In the genomic region with DNA sequence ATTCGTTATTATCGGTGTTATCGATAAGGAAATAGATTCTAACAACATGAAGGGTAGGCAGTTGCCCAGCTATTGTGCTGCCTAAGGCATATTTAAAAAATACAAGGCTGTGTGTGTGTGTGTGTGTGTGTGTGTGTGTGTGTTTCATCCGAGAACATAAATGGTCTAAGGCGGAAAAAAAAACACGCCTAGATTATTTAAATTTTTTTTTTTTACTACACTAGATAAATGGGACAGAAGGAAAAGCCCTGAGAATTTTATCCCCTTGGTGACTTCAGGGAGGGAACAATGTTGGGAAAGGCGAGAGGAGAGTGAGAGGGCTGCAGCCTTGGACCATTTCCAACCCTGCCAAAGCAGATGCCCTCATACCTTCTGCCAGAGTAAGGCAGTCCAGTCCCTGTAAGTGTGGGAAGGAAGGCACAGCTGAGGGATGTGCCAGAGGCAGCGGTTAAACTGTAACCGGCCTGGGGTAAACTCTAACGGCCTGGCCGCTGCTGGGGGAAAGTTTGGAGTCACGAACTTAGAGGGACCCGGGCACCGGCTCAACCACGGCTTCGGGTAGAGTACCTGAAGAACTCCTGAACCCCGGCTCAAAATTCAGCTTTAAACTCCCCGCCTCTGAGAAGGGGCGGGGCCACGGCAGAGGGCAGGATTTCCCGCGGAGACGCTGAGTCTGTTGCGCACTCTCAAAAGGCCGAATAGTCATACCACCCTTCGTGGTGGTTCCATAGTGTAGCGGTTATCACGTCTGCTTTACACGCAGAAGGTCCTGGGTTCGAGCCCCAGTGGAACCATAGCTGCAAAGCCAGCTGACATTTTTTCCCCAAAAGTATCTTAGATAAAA, we compare ENCODE assay signal across 8 mouse cellular contexts. TPM values are rescaled to one million over a fixed set of nuclear protein-coding genes. Genes with fewer than 3 reads are reported as not detected.
A peak's percentile ranks its signal among the peaks of the same experiment; 100 is the strongest.
DNase-seq lines count a peak whose midpoint lies in the region; ATAC-seq and TF ChIP-seq lines count a peak whose summit lies in the region.

No protein-coding gene starts in this region.

- no peak overlapping the region for H3K27ac ChIP-seq in brown adipose tissue, adult 24 weeks (replicated peaks; ENCODE audit: low read depth, low read length)
- no peak overlapping the region for H3K27ac ChIP-seq in heart, embryonic 13.5 days (replicated peaks)
- H3K27ac ChIP-seq in kidney, postnatal 0 days: peak overlapping the region; percentile 57; the same call in 1 of the 2 replicates
- H3K27ac ChIP-seq in liver, adult 2 months (replicated peaks; ENCODE audit: insufficient read depth, low read depth, low read length): no peak overlapping the region

- ATAC-seq in CD4-positive, CD25-positive, alpha-beta regulatory T cell, adult 4 months: peak; percentile 96
- ATAC-seq in erythroid progenitor cell, adult 5-6 weeks (replicated peaks; ENCODE audit: low FRiP score, poor library complexity, severe bottlenecking): peak; percentile 96
- peak; percentile 70 for ATAC-seq in heart, embryonic 13.5 days (ENCODE audit: extremely low read depth, insufficient number of reproducible peaks, low FRiP score, low TSS enrichment)
- peak; percentile 96 for ATAC-seq in kidney, postnatal 0 days (replicated peaks; ENCODE audit: low FRiP score, low read depth)
- ATAC-seq in monocyte, adult 5-6 weeks (replicated peaks; ENCODE audit: insufficient number of reproducible peaks, low FRiP score, low TSS enrichment, poor library complexity, severe bottlenecking): peak; percentile 98

- no peaks in the 10 kb centered on the region for H3K27me3 ChIP-seq in heart, embryonic 13.5 days (replicated peaks)
- no peaks in the 10 kb centered on the region for H3K27me3 ChIP-seq in kidney, postnatal 0 days (ENCODE audit: insufficient read depth, low read length)
- no peaks in the 10 kb centered on the region for H3K27me3 ChIP-seq in liver, adult 2 months (ENCODE audit: control insufficient read depth, insufficient read depth, low read length)

- H3K9me3 ChIP-seq in heart, embryonic 13.5 days: no peaks in the 10 kb centered on the region
- no peaks in the 10 kb centered on the region for H3K9me3 ChIP-seq in kidney, postnatal 0 days (replicated peaks; ENCODE audit: low read length)

- no peak for TF ChIP-seq CTCF in kidney, postnatal 0 days (IDR thresholded peaks at IDR 0.05; ENCODE audit: low read depth)
- TF ChIP-seq CTCF in liver, adult 2 months (IDR thresholded peaks at IDR 0.05; ENCODE audit: low read depth, low read length): no peak

- H3K36me3 ChIP-seq in heart, embryonic 13.5 days: no peaks in the 10 kb centered on the region
- no peaks in the 10 kb centered on the region for H3K36me3 ChIP-seq in kidney, postnatal 0 days (ENCODE audit: insufficient read depth, low read length)
- H3K36me3 ChIP-seq in liver, adult 2 months (ENCODE audit: control insufficient read depth, insufficient read depth, low read length): no peaks in the 10 kb centered on the region

- WGBS in heart, embryonic 13.5 days: 24% methylated on average over 30 of the region's 30 CpGs
- 37% methylated on average over 30 of the region's 30 CpGs for WGBS in kidney, postnatal 0 days
- WGBS in liver, adult 2 months: 12% methylated on average over 30 of the region's 30 CpGs

- TF ChIP-seq POLR2A in liver, adult 2 months (IDR thresholded peaks at IDR 0.05; ENCODE audit: extremely low read depth, insufficient read depth, low read length): no peak

- peak overlapping the region; percentile 76 for H3K9ac ChIP-seq in heart, embryonic 13.5 days
- no peak overlapping the region for H3K9ac ChIP-seq in kidney, postnatal 0 days (ENCODE audit: low read depth, low read length)
- no peak overlapping the region for H3K9ac ChIP-seq in liver, adult 2 months (ENCODE audit: low read depth, low read length)

- no peaks in the 10 kb centered on the region for H3K79me2 ChIP-seq in liver, adult 2 months (ENCODE audit: control insufficient read depth, insufficient read depth, low read length)

- peak overlapping the region; percentile 61 for H3K4me2 ChIP-seq in heart, embryonic 13.5 days
- H3K4me2 ChIP-seq in kidney, postnatal 0 days (ENCODE audit: low read length): peak overlapping the region; percentile 46

- H3K4me3 ChIP-seq in brown adipose tissue, adult 24 weeks (ENCODE audit: insufficient read depth, low read depth, low read length): peak overlapping the region; percentile 85
- peak overlapping the region; percentile 56 for H3K4me3 ChIP-seq in heart, embryonic 13.5 days
- H3K4me3 ChIP-seq in kidney, postnatal 0 days (replicated peaks; ENCODE audit: low read depth, low read length): peak overlapping the region; percentile 38
- H3K4me3 ChIP-seq in liver, adult 2 months (ENCODE audit: insufficient read depth, low read depth, low read length): peak overlapping the region; percentile 25; the same call in 1 of the 2 replicates

- H3K4me1 ChIP-seq in brown adipose tissue, adult 24 weeks (ENCODE audit: control insufficient read depth, insufficient read depth, insufficient read length, low read length): no peaks in the 10 kb centered on the region
- H3K4me1 ChIP-seq in heart, embryonic 13.5 days: no peaks in the 10 kb centered on the region
- no peaks in the 10 kb centered on the region for H3K4me1 ChIP-seq in kidney, postnatal 0 days (replicated peaks; ENCODE audit: insufficient read depth, low read length)
- H3K4me1 ChIP-seq in liver, adult 2 months (ENCODE audit: control insufficient read depth, insufficient read depth, low read length): no peaks in the 10 kb centered on the region

- DNase-seq in kidney, postnatal 0 days (ENCODE audit: low spot score): peak; percentile 75
- DNase-seq in liver, adult 2 months (ENCODE audit: extremely low read depth, low read depth, low spot score): peak; percentile 76
- DNase-seq in spleen, postnatal 36 days (ENCODE audit: low spot score in 2 of 2): peak; percentile 84 to 89

RNA-seq across cellular contexts. Expression of a gene that starts 2.2 kb away (rescaled TPM):
- not detected for polyA plus RNA-seq in CD4-positive, CD25-positive, alpha-beta regulatory T cell, adult 4 months (2017; shearing (Covaris generic))
- not detected in 2 replicates for polyA plus RNA-seq in brown adipose tissue, adult 24 weeks (2012; ENCODE audit: insufficient read depth, insufficient read length, missing spikeins)
- not detected in 2 replicates for total RNA-seq in erythroid progenitor cell, adult 5-6 weeks (2015; ENCODE audit: low replicate concordance)
- total RNA-seq in erythroid progenitor cell, adult 5-6 weeks (2017; ENCODE audit: low replicate concordance): not detected in 2 replicates
- polyA plus RNA-seq in heart, embryonic 13.5 days (2015; fragmentation: Nextera tagmentation; extraction: Ambion mirVana): not detected in 2 replicates
- polyA plus RNA-seq in kidney, postnatal 0 days (2015; fragmentation: Nextera tagmentation; extraction: Ambion mirVana): 0.03 TPM in 1 of 2 replicates, not detected in the other
- total RNA-seq in liver, adult 2 months (2014; rRNA removed): not detected in 2 replicates
- not detected in 2 replicates for polyA plus RNA-seq in liver, adult 2 months (2012; rRNA removed)
- not detected in 3 replicates for total RNA-seq in monocyte, adult 5-6 weeks (2017)

RNA-seq across cellular contexts. Expression of a gene that starts 30.0 kb away (rescaled TPM):
- polyA plus RNA-seq in CD4-positive, CD25-positive, alpha-beta regulatory T cell, adult 4 months (2017; shearing (Covaris generic)): not detected
- polyA plus RNA-seq in brown adipose tissue, adult 24 weeks (2012; ENCODE audit: insufficient read depth, insufficient read length, missing spikeins): not detected in 2 replicates
- not detected in 2 replicates for total RNA-seq in erythroid progenitor cell, adult 5-6 weeks (2015; ENCODE audit: low replicate concordance)
- not detected in 2 replicates for total RNA-seq in erythroid progenitor cell, adult 5-6 weeks (2017; ENCODE audit: low replicate concordance)
- polyA plus RNA-seq in heart, embryonic 13.5 days (2015; fragmentation: Nextera tagmentation; extraction: Ambion mirVana): not detected in 2 replicates
- polyA plus RNA-seq in kidney, postnatal 0 days (2015; fragmentation: Nextera tagmentation; extraction: Ambion mirVana): 0.05 TPM in 1 of 2 replicates, not detected in the other
- total RNA-seq in liver, adult 2 months (2014; rRNA removed): not detected in 2 replicates
- polyA plus RNA-seq in liver, adult 2 months (2012; rRNA removed): not detected in 2 replicates
- total RNA-seq in monocyte, adult 5-6 weeks (2017): not detected in 3 replicates

Comparison
In these comparisons a context has a peak if more than half of its experiments do, and no peak if none do; other contexts are left out.
1. H3K4me3 ChIP-seq: peak in every context shown above with its lines; median percentile 85 in brown adipose tissue, adult 24 weeks; 56 in heart, embryonic 13.5 days; 38 in kidney, postnatal 0 days; 25 in liver, adult 2 months.